Mouse (Mus musculus) layer of hippocampus, postnatal 25 days (tissue): Measurements from ENCODE around the gene Gm18336. TPM values are rescaled to one million over a fixed set of nuclear protein-coding genes. Genes with fewer than 3 reads are reported as not detected.
"Not testable (repeated sequence)": the region's sequence is repeated elsewhere in the genome, so short reads cannot be mapped to it uniquely, and the experiment has no call there.

Experiments
- DNase-seq, 2 experiments: peaks; one replicate each; pipeline ENCODE4 v3.0.0; 2022; ENCODE audit warnings: mixed read lengths in 2 of 2, low spot score in 1 of 2; ENCODE audit errors: extremely low spot score in 1 of 2
- total RNA-seq, 2 experiments: library from RNA; stranded (reverse); gene quantifications; 2 replicates each; pipeline ENCODE4 v1.2.3; 2021

Gm18336 gene
- total RNA-seq: under 1 TPM in 1 of 2 experiments, not detected in 1; 0.16 TPM

DNA sequence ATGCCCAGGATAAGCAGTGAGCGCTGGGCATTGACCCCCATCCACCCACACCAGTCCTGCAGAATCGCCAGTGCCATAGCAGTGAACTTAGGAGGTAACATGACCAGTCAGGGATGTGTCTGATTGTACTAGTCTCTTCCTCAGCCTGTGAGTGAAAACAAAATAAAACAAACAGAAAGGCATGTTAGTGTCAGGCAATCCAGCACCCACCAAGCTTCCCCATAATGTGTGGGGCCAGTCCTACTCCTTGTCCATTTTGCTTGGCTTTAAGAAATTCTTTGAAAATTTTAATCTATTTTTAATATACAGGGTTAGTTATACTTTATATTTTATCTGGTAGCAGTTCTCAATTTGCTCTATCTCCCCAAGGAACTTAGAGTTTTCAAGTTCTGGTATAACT, at the start of gene Gm18336:
Gene Gm18336, minus strand, starts transcription at position 101 of the 400 bp plus-strand sequence.
- not testable (repeated sequence) for DNase-seq

DNA sequence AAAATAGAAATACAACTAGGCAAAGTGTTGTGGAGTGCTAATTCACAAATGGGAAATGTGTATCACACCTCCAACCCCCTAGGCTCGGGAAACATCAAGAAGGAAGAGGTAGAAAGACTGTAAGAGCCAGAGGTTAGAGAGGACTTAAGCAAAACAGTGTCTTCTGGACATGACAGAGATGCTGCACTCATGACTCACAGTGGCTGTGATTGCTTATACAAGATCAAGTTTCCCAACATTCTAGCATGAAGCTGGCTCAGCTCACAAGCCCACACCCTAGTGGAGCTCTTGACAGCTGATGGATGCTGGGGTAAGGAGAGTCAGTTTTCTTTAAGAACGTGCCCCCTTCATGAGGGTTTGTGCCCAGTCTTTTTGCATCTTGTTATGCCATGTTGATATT, 42.9 kb upstream of the Gm18336 start:
- DNase-seq: no peak

DNA sequence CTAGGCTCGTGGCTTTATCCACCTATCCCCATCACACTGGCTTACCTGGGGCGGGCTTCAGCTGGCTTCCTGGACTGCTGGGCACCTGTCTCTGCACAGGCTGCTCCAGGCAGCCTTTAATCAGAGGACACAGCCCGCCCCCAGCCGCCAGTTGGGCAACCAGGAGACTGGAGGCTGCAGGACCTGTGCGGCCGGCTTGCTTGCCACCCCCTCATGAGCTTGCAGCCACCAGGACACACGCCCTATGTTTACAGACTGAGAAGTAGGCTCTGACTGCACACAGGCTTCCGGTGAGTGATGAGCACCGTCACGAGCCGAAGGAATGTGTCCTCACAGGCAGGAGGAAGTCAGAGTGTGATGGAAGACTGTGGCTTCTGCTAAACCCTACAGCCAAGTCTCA, 36.7 kb upstream of the Gm18336 start, which contains the start of gene Trex2:
Gene Trex2, minus strand, starts transcription at position 93 of the 400 bp plus-strand sequence.
- no peak for DNase-seq

DNA sequence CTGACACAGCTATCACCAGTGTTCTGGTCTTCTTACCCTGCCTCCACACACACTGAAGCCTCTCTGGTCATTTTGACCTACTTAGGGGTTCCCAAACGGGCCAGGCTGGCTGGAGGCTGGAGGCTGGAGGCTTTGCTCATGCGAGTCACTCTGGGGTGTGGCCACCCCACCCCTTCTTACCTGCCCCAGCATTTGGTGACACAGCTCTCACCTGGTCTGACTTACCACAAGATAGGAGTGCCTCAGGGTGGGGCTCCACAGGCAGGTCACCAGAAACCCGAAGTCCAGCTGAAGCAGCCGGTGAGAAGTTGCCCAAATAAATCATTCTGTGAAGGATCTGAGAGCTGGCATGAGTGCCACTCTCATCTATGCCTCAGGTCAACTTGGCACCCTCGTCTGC, 34.3 kb upstream of the Gm18336 start:
- no peak for DNase-seq

DNA sequence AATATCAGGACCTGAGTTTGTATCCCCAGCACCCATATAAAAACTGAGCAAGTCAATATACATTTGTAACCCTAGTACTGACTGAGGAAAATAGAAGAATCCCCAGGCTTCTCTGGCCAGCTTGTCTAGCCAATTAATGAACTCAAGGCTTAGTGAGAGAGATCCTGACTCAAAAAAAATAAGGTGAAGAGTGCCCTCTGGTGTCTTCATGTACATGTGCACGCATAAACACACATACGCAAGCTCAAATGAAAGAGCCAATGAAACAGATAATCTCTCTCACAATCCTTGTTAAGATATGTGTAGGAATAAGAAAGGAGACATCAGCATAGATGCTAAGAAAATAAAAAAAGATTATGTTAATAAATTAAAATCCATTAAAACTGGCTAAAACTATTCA, 31.5 kb upstream of the Gm18336 start:
- DNase-seq: no peak

DNA sequence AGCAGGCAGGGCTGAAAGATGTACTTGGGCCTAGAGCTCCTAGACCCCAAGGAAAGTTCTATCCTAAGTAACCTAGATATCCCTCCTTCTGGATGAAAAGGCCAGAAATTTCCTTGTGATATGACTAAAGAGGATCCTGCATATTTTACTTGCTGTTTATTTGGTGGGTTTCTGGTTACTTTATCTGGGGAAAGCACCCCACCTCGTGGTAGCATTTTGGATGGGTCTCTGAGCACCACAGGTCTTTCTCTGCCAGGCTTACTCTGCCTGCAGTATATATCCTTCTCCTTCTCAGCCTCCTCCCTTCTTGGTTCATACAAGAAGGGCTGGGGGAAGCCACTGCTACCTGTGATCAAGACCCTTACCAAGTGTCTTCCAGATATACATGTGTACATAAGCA, 14.2 kb upstream of the Gm18336 start:
- DNase-seq: no peak

DNA sequence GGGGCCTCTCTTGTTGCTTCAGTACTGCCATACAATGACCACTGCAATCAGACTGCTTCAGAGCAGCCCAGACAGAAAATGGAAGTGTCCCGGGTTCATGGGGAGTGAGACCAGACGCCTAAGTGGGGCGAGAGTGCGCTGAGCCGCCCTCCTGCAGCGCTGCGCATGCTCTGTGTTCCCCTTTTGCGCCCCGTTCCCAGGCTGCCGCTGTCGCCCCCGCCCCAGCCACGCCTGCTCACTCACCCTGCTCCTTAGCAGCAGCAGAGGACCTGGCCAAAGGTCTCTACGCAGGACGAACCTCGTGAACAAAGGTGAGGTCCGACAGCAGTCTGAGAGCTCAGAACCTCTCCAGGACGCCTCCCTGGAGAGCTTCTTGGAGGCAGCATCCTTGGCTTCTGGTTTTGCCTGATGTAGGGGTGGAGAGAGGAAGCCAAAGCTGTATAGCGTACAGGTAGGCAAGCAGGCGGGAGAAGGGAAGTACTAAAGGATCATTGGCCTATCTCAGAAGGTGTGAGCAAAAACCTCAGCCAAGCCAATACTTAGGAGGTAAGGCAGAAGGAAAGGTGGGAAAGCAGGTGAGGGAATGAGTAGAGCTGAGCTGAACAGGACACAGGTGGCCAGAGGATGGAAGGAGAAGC, 12.5 kb upstream of the Gm18336 start, which contains the start of gene Zfp92:
Gene Zfp92, plus strand, starts transcription at position 217 of the 638 bp plus-strand sequence.
- peak in 1 of 2 experiments; percentile 14 for DNase-seq

DNA sequence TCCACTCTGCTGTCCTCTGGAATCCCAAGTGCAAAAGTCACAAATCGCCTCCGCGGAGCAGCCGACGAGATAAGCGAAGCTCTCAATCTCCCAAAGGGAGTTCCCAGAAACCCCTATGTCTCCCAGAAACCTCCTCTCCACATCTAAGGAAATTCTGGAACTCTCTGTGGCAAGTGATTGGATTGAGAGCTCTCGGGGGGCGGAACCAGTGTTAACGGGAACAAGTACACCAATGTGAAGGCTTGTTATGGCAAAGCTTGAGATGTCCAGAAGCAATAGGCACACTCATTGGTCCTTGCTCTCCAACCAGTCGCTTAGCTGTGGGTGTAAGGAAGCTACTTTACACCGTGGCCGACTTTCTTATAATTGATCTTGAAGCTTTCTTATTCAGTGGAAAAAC, 3.1 kb upstream of the Gm18336 start:
- no peak for DNase-seq

DNA sequence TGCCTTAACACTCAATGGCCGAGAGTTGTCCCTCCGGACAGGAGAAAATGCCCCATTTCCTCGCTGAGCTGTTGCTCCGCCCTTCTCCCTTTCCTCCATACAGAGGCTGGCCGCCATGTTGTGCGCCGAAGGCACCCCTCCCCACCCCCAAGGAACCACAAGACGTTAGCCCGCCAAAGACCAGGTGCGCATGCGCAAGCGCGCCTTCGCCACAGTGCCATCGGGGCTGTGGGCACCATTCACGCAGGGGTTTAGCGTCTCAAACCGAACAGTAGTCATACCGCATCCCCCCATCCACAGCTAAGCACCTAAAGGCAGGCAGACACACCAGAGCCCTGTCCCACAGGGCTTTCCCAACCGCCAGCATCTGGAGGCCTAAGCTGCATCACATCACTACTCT, 2.4 kb upstream of the Gm18336 start:
- no peak for DNase-seq

DNA sequence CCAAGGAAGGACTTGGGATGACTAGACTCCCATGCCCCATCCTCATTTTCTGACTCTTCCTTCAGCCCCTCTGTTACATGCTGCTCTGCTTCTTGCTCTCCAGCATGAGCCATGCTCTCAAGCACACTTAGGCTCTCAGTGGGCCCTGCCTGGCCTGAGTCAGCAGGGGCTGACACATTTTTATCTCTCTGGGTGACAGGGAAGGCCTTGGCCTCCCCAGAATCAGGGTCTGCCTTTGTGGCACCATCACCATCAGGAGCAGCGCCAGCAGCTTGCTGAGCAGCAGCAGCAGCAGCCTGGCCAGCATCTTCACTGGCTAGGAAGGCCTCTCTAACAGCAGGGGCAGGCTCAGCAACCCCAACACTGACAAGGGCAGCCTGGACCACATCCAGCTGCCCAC, 2.1 kb downstream of the Gm18336 start:
- no peak for DNase-seq

DNA sequence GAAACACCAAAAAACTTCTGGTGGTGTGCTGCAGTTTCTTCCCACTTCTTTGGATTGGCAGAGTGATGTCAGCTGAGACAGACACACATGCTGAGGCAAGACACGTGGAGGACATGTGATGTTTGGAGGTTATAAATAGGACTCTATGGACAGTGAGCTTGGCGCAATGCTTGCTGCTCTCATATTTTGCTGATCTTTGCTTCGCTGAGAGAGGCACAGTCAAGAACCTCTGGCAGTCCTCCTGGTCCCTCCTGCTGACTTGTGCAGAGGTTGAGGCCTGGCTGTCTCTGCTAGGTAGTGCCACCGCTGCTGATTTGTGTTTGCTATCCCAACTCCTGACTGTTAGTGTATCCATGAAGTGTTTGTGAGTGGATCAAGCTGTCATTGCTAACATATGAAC, 7.1 kb downstream of the Gm18336 start:
- no peak for DNase-seq

DNA sequence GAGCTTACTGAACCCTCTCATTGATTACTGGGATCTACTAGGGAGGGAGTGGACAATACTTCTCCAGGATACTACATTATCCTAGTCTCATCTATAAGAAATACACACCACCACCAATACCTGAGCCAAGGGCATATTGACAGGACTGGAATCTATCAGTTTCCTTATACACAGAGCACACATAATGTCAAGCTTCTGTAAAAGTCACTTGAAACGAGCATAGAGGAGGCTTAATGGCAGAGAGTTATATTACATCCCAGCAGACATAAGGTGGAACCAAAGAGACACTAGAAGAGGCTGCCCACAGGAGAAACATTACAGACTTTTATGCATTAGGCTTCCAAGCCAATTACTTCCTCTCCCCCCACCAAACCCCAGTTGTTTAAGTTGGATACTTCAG, 13.6 kb downstream of the Gm18336 start:
- DNase-seq: no peak

DNA sequence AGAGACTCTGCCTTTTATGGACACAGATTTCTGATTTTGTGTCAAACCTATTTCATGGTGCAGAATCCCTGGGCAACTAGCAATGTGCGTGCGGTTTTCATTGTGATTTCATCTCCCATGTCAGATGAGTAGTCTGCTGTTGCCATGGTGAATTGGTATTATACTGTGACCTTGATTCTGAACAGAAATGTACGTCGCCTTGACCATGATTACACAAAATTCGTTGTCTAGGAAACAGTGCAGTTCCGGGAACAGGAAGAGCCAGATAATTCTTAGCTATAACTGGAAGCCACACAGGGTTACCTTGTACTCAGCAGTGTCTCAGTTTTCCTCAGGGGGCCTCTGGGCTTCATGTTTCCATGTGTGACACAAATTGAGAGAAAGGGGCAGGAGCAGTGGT, 14.1 kb downstream of the Gm18336 start:
- no peak for DNase-seq

DNA sequence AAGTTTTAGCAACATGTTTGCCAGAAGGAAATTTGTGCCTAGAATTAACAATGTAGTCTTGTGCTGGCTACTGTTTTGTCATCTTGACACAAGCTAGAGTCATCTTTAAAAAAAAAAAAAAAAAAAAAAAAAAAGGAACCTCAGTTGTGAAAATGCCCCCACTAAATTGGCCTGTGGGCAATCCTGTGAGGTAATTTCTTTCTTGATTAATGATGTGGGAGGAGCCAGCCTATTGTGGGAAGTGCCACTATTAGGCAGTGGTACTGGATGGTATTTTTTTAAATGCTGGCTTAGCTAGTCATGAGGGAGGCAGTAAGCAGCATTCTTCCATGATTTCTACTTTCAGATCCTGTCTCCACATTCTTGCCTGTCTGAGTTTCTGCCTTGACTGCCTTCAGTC, 35.2 kb downstream of the Gm18336 start:
- DNase-seq: no peak

DNA sequence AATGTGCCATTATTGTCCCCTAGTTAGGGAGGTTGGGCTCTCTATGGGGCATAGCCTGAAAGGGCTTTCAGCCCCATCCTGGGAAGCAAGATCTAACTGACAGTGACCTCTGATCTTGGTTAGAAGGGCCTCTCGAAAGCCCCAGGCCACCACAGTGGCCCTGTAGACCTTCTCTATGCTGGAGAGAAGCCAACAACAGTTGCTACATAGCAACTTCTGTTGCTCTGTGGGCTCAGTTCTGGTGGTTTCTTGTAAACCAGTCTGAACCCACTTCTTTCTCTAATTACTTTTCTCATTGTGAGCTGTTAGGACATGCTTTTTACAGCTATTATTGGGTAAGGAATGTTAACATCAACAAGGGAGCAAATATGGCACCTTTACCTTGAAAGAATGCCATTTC, 41.8 kb downstream of the Gm18336 start:
- DNase-seq: no peak

DNA sequence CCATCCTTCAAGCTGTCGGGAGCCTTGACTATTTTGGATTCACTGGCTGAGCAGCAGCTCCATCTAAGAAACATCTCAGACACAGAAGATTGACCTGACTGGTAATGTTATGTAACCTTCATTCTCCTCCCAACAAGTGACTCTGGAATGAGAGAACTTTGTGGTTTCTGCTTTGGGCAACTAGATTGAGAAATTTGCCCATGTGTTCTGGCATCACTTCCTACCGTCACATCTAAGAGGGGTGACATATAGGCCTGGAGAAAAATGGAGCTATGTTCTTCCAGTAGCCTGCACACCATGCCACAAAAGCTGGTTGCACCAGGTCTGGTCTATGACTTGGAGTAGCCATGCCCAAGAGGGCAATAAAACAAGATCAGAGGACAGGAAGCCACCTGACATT, 42.4 kb downstream of the Gm18336 start:
- no peak for DNase-seq

Other genes starting within 250 kb of the Gm18336 start
- not detected for gene Xlr5b, start 249.9 kb downstream of the Gm18336 start, total RNA-seq
- gene DXBay18, start 249.3 kb downstream of the Gm18336 start, total RNA-seq: 1 to 10 TPM in 1 of 2 experiments, under 1 TPM in 1; 0.63 to 1.3 TPM
- not detected for gene Spin2d, start 221.7 kb downstream of the Gm18336 start, total RNA-seq
- gene Xlr3b, start 206.5 kb downstream of the Gm18336 start, total RNA-seq: 10 to 100 TPM in 1 of 2 experiments, 1 to 10 TPM in 1; 5.5 to 14.6 TPM
- 1 to 10 TPM in 1 of 2 experiments, under 1 TPM in 1; 0.84 to 1.4 TPM for gene Xlr4b, start 184.4 kb downstream of the Gm18336 start, total RNA-seq
- gene F8a, start 170.4 kb downstream of the Gm18336 start, total RNA-seq: 10 to 100 TPM; 15.0 to 16.0 TPM
- 1 to 10 TPM in 1 of 2 experiments, under 1 TPM in 1; 0.37 to 1.4 TPM for gene Xlr4c, start 155.6 kb downstream of the Gm18336 start, total RNA-seq
- under 1 TPM in 1 of 2 experiments, not detected in 1; 0.76 TPM for gene Xlr3c, start 133.3 kb downstream of the Gm18336 start, total RNA-seq
- not detected for gene Xlr5a, start 105.8 kb downstream of the Gm18336 start, total RNA-seq
- not detected for gene Xlr5c, start 105.8 kb downstream of the Gm18336 start, total RNA-seq
- gene Gm45015, start 61.9 kb downstream of the Gm18336 start, total RNA-seq: not detected
- 10 to 100 TPM; 11.2 to 12.2 TPM for gene Zfp275, start 56.1 kb downstream of the Gm18336 start, total RNA-seq
- gene Zfp92, start 12.4 kb upstream of the Gm18336 start, total RNA-seq: 1 to 10 TPM; 1.6 to 3.1 TPM
- gene Trex2, start 36.6 kb upstream of the Gm18336 start, total RNA-seq: not detected
- 1 to 10 TPM; 6.9 to 7.5 TPM for gene Haus7, start 60.3 kb upstream of the Gm18336 start, total RNA-seq
- gene Bgn, start 84.9 kb upstream of the Gm18336 start, total RNA-seq: 10 to 100 TPM; 16.7 to 17.4 TPM
- gene Atp2b3, start 104.3 kb upstream of the Gm18336 start, total RNA-seq: 100 to 1,000 TPM; 145 to 149 TPM
- under 1 TPM; 0.47 to 0.54 TPM for gene Dusp9, start 240.7 kb upstream of the Gm18336 start, total RNA-seq